Mouse (Mus musculus): ENCODE results near the gene Gm28230. TPM values are rescaled to one million over a fixed set of nuclear protein-coding genes. Genes with fewer than 3 reads are reported as not detected.

Gene Gm28230
- not detected in 2 replicates for polyA plus RNA-seq (2015; fragmentation: Nextera tagmentation; extraction: Ambion mirVana)

DNA sequence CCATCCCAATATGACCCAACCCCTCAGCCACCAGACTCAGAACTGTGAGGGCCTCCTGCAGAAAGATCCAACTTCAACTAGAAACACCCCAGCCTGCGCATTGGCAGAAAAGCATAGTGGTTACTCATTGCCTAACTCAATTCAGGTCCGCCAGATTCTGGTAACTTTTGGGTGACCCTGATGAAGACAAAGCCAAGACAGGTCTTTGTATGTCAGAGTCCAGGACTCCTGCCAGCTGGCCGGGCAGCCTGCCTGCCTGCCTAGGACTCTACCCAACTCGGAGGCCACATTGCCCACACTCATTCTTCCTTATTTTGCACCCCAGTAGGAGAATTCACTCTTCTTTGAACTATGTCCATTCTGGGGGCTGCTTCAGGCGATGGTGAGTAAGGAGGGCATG is at the start of gene Gm28230:
Gm28230 (plus strand) TSS at position 178 of the 400 bp plus-strand sequence.
- H3K27ac ChIP-seq: no peak within 1 kb of the TSS
- DNase-seq (no peak), ATAC-seq (ENCODE audit: low read depth) (no peak)
- H3K36me3 ChIP-seq: no peaks in the 10 kb centered on the region
- no peaks in the 10 kb centered on the region for H3K9me3 ChIP-seq (replicated peaks)
- peak within 1 kb of the TSS; percentile 35; the same call in 1 of the 2 replicates for H3K4me2 ChIP-seq
- no peaks in the 10 kb centered on the region for H3K4me1 ChIP-seq (replicated peaks)
- H3K9ac ChIP-seq: no peak within 1 kb of the TSS
- H3K4me3 ChIP-seq (replicated peaks): peak within 1 kb of the TSS; percentile 22; the same call in 1 of the 2 replicates
- peaks cover 98% of the 10 kb centered on the region for H3K27me3 ChIP-seq
- WGBS (ENCODE audit: insufficient replicate concordance): 34% methylated on average over 5 of the region's 5 CpGs

DNA sequence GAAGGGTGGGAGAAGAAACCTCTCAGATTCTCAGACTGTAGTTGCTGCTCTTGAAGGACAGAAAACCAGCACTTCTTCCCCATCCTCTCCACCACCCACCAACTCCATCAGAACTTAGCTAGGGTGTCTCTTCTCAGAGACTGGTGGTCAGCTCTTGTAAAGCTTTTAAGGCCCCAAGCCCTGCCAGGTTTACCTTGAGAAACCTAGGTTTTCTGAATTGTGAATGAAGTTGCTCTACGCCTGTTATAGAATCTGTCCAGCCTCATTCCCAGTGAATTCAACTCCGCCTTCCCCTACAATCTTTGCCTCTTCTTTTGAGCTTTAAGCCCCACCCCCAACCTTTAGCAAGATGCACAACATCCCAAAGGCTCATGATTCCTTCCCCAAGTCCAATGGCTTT is 49.4 kb upstream of the Gm28230 start:
- H3K9ac ChIP-seq: no peak overlapping the region
- no peaks in the 10 kb centered on the region for H3K36me3 ChIP-seq
- 16% methylated on average over 2 of the region's 2 CpGs for WGBS (ENCODE audit: insufficient replicate concordance)
- no peak overlapping the region for H3K4me3 ChIP-seq (replicated peaks)
- no peaks in the 10 kb centered on the region for H3K9me3 ChIP-seq (replicated peaks)
- no peak overlapping the region for H3K4me2 ChIP-seq
- peaks cover 5% of the 10 kb centered on the region; the same call in 1 of the 2 replicates for H3K4me1 ChIP-seq (replicated peaks)
- ATAC-seq (ENCODE audit: low read depth) (no peak), DNase-seq (no peak)
- H3K27ac ChIP-seq: no peak overlapping the region
- peaks cover 100% of the 10 kb centered on the region for H3K27me3 ChIP-seq

DNA sequence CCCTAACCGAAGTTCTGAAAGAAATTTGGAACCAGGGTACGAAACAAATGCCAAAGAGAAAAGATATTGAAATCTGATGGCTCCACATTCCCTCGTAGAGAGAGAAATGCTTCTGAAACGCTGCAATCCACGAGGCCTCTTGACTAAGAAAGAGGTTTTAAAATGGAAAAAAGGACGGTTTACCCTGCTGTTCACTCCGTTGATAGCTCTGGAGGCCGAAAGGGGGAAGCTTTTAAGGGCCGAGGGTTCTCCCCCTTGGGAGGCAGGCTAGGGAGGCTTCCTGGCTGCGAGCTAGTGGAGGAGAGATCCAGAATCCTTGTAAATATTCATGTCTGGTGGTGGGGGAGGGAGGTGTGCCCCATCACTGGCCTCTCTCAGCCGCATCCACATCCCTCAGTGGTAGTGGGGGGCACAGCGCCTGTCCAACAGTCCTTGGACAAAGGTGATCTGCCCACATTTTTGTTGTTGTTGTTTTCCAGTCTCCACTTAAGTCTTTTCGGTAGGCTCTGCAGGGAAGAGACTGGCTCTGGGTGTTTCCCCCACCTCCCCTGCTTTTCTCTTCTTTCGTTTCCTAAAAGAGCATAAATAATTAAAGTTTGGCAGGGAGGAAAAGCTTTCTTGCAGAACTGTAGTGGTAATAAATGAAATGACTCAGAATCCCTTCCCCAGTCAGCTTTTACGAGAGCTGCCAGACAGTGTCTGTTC is 47.5 kb upstream of the Gm28230 start, which contains the start of gene Hoxd11:
Hoxd11 (plus strand) TSS at position 667 of the 705 bp plus-strand sequence.
- Histone ChIP-seq H3K4me2 (no peak within 1 kb of the TSS), H3K27ac (no peak within 1 kb of the TSS), H3K36me3 (no peaks in the 10 kb centered on the region), H3K4me1 (replicated peaks) (0 out of 2 replicates have a peak, but pooled peaks cover 7% of the 10 kb centered on the region), H3K4me3 (replicated peaks) (no peak within 1 kb of the TSS), H3K9me3 (replicated peaks) (no peaks in the 10 kb centered on the region), H3K27me3 (peaks cover 100% of the 10 kb centered on the region), H3K9ac (no peak within 1 kb of the TSS)
- 3% methylated on average over 15 of the region's 15 CpGs for WGBS (ENCODE audit: insufficient replicate concordance)
- ATAC-seq (ENCODE audit: low read depth) (no peak), DNase-seq (no peak)

DNA sequence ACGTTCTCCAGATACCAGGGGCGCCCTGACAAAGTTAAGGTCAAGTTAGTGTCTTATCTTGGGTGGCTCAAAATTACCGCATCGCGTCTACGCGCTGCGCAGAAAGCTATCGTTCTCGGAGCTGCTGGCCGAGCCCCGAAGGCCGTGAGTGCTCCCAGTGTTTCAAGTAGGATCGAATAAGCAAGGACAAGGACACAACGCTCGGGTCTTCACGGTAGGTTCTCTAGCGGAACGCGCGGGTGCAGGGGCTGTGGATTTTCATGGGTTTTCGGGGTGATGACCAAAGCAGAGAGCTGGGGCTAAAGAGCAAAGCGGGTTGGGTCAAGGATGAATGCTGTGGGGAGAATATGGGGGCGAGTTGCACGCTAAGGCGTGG is 46.9 kb upstream of the Gm28230 start:
- 2% methylated on average over 26 of the region's 26 CpGs for WGBS (ENCODE audit: insufficient replicate concordance)
- Histone ChIP-seq H3K4me3 (replicated peaks) (no peak overlapping the region), H3K27ac (no peak overlapping the region), H3K27me3 (peaks cover 100% of the 10 kb centered on the region), H3K4me1 (replicated peaks) (0 out of 2 replicates have a peak, but pooled peaks cover 7% of the 10 kb centered on the region), H3K9ac (no peak overlapping the region), H3K9me3 (replicated peaks) (no peaks in the 10 kb centered on the region), H3K4me2 (no peak overlapping the region), H3K36me3 (no peaks in the 10 kb centered on the region)
- no peak for DNase-seq
- ATAC-seq (ENCODE audit: low read depth): no peak

DNA sequence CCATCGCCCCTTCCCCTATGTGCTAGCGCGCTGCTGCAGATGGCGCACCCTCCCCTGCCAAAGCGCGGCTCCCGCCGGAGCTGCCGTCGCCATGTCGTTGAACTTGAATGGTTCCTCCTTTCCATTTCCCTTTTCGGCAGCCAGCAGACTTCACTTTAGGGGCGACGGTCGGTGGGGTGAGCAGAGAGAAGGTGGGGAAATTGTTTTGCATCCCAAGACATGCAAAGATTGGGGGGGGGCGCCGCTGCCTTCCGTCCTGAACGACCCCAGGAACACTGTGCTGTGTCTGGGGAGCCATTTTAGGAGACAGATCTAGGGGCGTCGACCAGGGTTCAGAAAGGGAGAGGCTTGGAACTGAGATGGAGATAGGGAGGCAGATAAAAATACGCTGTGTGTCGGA is 46.5 kb upstream of the Gm28230 start:
- ATAC-seq (ENCODE audit: low read depth) (no peak), DNase-seq (no peak)
- Histone ChIP-seq H3K36me3 (no peaks in the 10 kb centered on the region), H3K4me2 (no peak overlapping the region), H3K9ac (no peak overlapping the region), H3K27ac (no peak overlapping the region), H3K4me3 (replicated peaks) (no peak overlapping the region), H3K4me1 (replicated peaks) (0 out of 2 replicates have a peak, but pooled peaks cover 7% of the 10 kb centered on the region), H3K27me3 (peaks cover 100% of the 10 kb centered on the region), H3K9me3 (replicated peaks) (no peaks in the 10 kb centered on the region)
- 3% methylated on average over 23 of the region's 23 CpGs for WGBS (ENCODE audit: insufficient replicate concordance)

DNA sequence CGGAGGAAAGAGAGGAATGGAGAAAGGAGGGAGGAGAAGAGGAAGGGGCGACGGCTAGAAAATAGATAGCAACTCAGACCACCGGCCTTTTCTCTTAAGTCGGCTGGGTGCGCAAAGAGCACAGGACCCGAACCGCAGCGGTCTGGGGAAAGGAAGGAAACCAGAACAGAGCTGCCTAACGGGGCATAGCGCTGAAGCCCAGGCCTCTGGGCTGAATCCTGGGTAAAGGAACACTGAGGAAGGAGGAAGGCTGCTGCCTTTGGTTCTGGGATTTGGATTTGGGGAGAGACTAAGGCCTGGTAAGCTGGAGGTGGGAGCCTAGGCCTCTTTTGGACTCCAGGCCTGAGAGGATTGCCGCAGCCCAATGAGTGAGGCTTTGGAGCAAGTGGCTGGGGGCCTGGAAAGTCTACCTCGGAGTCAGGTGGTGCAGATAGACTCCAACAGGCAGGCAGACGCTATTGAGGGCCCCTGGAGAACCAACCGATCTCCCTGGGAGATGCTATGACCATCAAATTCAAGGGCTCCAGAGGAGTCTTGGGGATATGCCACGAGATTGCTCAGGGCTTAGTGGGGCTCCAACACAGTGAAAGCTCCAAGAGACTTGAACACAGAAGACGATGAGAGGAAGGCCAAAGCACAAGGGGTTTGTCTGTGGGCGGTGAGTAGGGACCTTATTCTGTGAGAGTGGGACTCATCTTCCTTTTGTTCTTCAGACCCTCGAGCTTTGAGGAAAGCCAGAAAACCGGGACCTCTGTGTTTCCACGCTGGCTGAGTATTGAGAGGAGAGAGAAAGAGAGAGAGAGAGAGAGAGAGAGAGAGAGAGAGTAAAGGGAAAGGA is 45.7 kb upstream of the Gm28230 start:
- H3K4me1 ChIP-seq (replicated peaks): 0 out of 2 replicates have a peak, but pooled peaks cover 7% of the 10 kb centered on the region
- WGBS (ENCODE audit: insufficient replicate concordance): 2% methylated on average over 21 of the region's 21 CpGs
- no peak overlapping the region for H3K4me3 ChIP-seq (replicated peaks)
- no peak for ATAC-seq (ENCODE audit: low read depth)
- no peak overlapping the region for H3K27ac ChIP-seq
- H3K4me2 ChIP-seq: no peak overlapping the region
- no peak for DNase-seq
- H3K27me3 ChIP-seq: peaks cover 100% of the 10 kb centered on the region
- no peaks in the 10 kb centered on the region for H3K9me3 ChIP-seq (replicated peaks)
- H3K9ac ChIP-seq: no peak overlapping the region
- H3K36me3 ChIP-seq: no peaks in the 10 kb centered on the region

DNA sequence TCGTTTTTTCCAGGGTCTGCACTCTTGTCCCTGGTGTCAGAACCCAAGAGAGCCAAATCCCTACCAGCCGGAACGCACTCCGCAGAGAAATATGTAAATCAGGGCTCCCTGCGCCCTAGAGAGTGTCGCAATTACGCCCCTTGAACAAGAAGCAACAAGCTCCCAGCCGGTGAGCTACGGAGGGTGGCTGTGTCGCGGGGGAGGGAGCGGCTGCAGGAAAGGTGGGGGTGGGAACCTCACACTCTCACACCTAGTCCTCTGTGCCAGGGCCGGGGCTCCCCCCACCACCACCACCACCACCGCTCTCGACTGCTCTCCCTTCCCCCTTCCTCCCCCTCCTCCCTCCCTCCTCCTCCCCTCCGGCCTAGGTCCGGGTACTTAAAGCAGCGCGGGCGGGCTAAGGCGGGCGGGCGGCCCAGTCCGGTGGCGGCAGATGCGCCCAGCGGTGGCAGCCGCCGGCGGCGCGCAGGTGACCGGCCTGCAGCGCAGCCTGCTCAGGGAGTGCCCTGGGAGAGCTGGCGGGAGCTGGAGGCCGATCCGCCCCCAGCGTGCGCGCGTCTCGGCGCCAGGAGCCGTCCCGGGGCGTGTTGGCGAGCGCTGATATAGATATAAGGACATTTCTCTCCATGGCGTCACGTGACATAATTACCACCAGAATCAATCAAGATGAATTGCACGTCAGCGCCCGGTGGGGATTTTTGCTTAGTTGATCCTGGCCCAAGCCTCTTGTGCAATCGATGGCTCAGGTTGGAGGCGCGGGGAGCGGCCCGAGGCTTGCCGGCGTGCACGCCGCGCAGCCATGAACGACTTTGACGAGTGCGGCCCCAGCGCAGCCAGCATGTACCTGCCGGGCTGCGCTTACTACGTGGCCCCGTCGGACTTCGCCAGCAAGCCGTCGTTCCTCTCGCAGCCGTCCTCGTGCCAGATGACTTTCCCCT is 44.7 kb upstream of the Gm28230 start:
- 2% methylated on average over 73 of the region's 78 CpGs for WGBS (ENCODE audit: insufficient replicate concordance)
- Histone ChIP-seq H3K36me3 (no peaks in the 10 kb centered on the region), H3K27me3 (peaks cover 98% of the 10 kb centered on the region), H3K4me3 (replicated peaks) (peak overlapping the region; percentile 12; the same call in 1 of the 2 replicates), H3K27ac (no peak overlapping the region), H3K4me1 (replicated peaks) (0 out of 2 replicates have a peak, but pooled peaks cover 7% of the 10 kb centered on the region), H3K4me2 (peak overlapping the region; percentile 24; the same call in 1 of the 2 replicates), H3K9ac (no peak overlapping the region), H3K9me3 (replicated peaks) (no peaks in the 10 kb centered on the region)
- no peak for DNase-seq
- ATAC-seq (ENCODE audit: low read depth): no peak

DNA sequence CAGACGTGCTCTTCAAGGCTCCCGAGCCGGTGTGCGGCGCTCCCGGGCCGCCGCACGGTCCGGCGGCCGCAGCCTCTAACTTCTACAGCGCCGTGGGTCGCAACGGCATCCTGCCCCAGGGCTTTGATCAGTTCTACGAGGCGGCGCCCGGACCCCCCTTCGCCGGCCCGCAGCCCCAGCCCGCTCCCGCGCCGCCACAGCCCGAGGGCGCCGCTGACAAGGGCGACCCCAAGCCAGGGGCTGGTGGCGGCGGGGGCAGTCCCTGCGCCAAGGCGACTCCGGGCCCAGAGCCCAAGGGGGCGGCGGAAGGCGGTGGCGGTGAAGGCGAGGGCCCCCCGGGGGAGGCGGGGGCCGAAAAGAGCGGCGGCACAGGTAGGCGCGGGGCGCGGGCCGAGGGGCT is 43.7 kb upstream of the Gm28230 start:
- ATAC-seq (ENCODE audit: low read depth) (no peak), DNase-seq (no peak)
- Histone ChIP-seq H3K9me3 (replicated peaks) (no peaks in the 10 kb centered on the region), H3K27ac (no peak overlapping the region), H3K36me3 (no peaks in the 10 kb centered on the region), H3K4me3 (replicated peaks) (peak overlapping the region; percentile 12; the same call in 1 of the 2 replicates), H3K27me3 (peaks cover 98% of the 10 kb centered on the region), H3K9ac (no peak overlapping the region), H3K4me1 (replicated peaks) (0 out of 2 replicates have a peak, but pooled peaks cover 7% of the 10 kb centered on the region), H3K4me2 (0 out of 2 replicates have a peak overlapping the region, but pooled peaks have one; percentile 24)
- WGBS (ENCODE audit: insufficient replicate concordance): 2% methylated on average over 45 of the region's 51 CpGs

DNA sequence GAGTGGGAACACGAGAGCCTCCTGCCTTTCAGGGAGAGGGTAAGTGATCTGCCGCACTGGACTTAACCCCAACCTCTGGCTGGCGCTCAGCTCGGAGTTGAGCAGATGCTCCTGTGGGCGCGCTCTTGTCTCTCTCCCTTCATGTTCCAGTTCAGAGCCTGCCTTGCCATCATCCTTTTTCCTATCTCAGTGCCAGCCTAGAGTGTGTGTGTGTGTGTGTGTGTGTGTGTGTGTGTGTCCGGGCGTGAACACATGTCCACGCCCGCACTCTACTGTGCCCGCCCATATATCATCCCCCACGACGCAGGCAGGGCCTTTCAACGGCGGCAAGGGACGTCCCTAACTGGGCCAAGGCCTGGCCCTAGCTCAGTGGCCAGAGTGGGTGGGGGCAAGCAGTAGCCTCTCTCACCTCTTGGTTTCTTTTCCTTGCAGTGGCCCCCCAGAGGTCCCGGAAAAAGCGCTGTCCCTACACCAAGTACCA is 43.0 kb upstream of the Gm28230 start:
- DNase-seq: no peak
- H3K4me3 ChIP-seq (replicated peaks): no peak overlapping the region
- no peaks in the 10 kb centered on the region for H3K36me3 ChIP-seq
- no peak overlapping the region for H3K9ac ChIP-seq
- H3K9me3 ChIP-seq (replicated peaks): no peaks in the 10 kb centered on the region
- 0 out of 2 replicates have a peak, but pooled peaks cover 7% of the 10 kb centered on the region for H3K4me1 ChIP-seq (replicated peaks)
- peaks cover 98% of the 10 kb centered on the region for H3K27me3 ChIP-seq
- 2% methylated on average over 18 of the region's 18 CpGs for WGBS (ENCODE audit: insufficient replicate concordance)
- no peak for ATAC-seq (ENCODE audit: low read depth)
- no peak overlapping the region for H3K27ac ChIP-seq
- H3K4me2 ChIP-seq: no peak overlapping the region

DNA sequence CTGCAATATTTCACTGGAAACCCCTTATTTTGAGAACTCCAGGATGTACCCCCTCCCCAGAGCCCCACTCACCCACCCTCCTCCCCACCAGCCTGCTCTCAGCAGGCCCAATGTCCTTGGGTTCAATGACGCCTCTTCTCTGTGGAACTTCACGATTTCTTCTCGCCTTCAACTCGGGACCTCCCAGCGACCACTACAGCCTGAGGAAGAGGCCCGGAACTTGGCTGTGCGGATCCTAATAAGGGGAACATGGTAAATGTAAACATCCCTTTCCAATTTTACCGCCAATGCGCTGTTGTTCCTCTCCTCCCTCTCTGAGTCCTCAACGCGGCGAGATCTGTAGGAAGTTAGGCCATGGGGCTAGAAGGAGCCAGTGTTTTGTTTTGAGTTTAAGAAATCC is 42.4 kb upstream of the Gm28230 start:
- DNase-seq (no peak), ATAC-seq (ENCODE audit: low read depth) (no peak)
- peaks cover 98% of the 10 kb centered on the region for H3K27me3 ChIP-seq
- H3K27ac ChIP-seq: no peak overlapping the region
- 0 out of 2 replicates have a peak, but pooled peaks cover 7% of the 10 kb centered on the region for H3K4me1 ChIP-seq (replicated peaks)
- H3K4me2 ChIP-seq: no peak overlapping the region
- H3K36me3 ChIP-seq: no peaks in the 10 kb centered on the region
- no peak overlapping the region for H3K4me3 ChIP-seq (replicated peaks)
- no peaks in the 10 kb centered on the region for H3K9me3 ChIP-seq (replicated peaks)
- H3K9ac ChIP-seq: no peak overlapping the region
- 2% methylated on average over 12 of the region's 12 CpGs for WGBS (ENCODE audit: insufficient replicate concordance)

Data from liver, embryonic 13.5 days (tissue).